In the genomic region with DNA sequence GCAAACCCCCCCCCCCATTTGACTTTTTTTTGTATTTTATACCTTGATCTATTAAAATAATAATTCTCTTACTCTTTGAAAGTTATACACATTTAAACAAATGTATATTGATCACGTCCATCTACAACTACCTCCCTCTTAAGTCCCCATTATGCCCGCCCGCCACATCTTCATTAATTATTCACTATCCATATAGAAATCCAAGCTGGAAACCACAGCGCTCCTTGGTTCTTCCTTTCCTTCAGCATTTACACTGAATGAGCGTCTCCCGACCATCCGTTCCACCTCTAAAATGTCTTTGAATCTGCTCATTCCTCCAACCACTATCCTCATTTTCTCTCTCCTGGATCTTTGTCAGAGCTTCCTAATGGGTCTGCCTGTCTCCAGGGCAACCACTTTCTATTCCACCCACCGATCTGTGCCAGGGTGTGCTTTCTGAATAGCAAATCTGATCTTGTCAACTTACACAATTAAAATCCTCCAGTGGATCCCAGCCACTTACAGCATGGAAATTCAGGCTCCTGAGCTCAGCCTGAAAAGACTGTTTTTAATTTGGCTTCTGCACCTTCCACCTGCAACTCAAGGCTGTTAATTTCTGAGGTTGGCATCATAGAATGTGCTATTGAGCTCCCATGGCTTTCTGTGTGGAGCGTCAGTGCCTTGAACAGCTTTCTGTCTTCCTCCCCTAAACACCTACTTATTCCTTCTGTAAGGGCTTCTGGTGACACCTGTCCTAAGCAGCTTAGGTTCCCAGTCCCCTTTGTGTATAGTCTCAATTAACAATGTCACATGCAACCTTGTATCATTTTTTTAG, we compare ENCODE assay signal across 11 mouse cellular contexts.
DNase-seq lines count a peak whose midpoint lies in the region; ATAC-seq and TF ChIP-seq lines count a peak whose summit lies in the region.
"Had no signal": no experiment of that assay in that cellular context is flagged by ENCODE, and none has a peak within 500 bp of the region (broad histone marks: within the 10 kb centered on the region; RNA-seq: fewer than 3 reads in every experiment).

No protein-coding gene starts in this region.

- DNase-seq in brain, embryonic 14.5 days (ENCODE audit: low read depth) = peak; percentile 95
- peak; percentile 64 for DNase-seq in layer of hippocampus, adult 9-10 months (ENCODE audit: low spot score)
- no peak for DNase-seq in lung, postnatal 10 days
- no peak for DNase-seq in lung, postnatal 4 days
- no peak for DNase-seq in adrenal gland, adult 8-10 months
- DNase-seq: kidney, postnatal 4 days had no signal

- peak overlapping the region; percentile 36 for H3K4me2 ChIP-seq in forebrain, embryonic 16.5 days (ENCODE audit: low read length)
- peak overlapping the region; percentile 29 for H3K4me2 ChIP-seq in midbrain, embryonic 15.5 days
- H3K4me2 ChIP-seq: heart, embryonic 12.5 days had no signal

- H3K4me3 ChIP-seq in forebrain, embryonic 16.5 days (replicated peaks; ENCODE audit: low read length) = peak overlapping the region; percentile 1; the same call in 1 of the 2 replicates
- H3K4me3 ChIP-seq in midbrain, embryonic 15.5 days = no peak overlapping the region
- H3K4me3 ChIP-seq: heart, embryonic 12.5 days had no signal

- 11% methylated on average over 9 of the region's 9 CpGs for WGBS in forebrain, embryonic 16.5 days
- 14% methylated on average over 9 of the region's 9 CpGs for WGBS in midbrain, embryonic 15.5 days

- peak; percentile 95 for ATAC-seq in forebrain, embryonic 16.5 days
- peak; percentile 92 for ATAC-seq in midbrain, embryonic 15.5 days (replicated peaks)
- ATAC-seq in granulocyte monocyte progenitor cell, adult 5-6 weeks (replicated peaks; ENCODE audit: poor library complexity, severe bottlenecking) = no peak

- TF ChIP-seq CTCF in brain, embryonic 14.5 days (IDR thresholded peaks at IDR 0.05; ENCODE audit: borderline replicate concordance, extremely low read depth, insufficient read depth, insufficient read length) = no peak

- peak overlapping the region; percentile 88 for H3K27ac ChIP-seq in forebrain, embryonic 16.5 days (ENCODE audit: low read length)
- H3K27ac ChIP-seq in midbrain, embryonic 15.5 days = peak overlapping the region; percentile 82
- H3K27ac ChIP-seq: macrophage had no signal

- no peaks in the 10 kb centered on the region for H3K9me3 ChIP-seq in forebrain, embryonic 16.5 days (ENCODE audit: control insufficient read depth, low read length)
- no peaks in the 10 kb centered on the region for H3K9me3 ChIP-seq in midbrain, embryonic 15.5 days
- H3K9me3 ChIP-seq: heart, embryonic 12.5 days had no signal

- no peak for TF ChIP-seq POLR2A in brain, embryonic 14.5 days (IDR thresholded peaks at IDR 0.05; ENCODE audit: borderline replicate concordance, extremely low read depth, insufficient read depth, insufficient read length, poor library complexity, severe bottlenecking)

- H3K36me3 ChIP-seq in forebrain, embryonic 16.5 days (ENCODE audit: control insufficient read depth, insufficient read depth) = no peaks in the 10 kb centered on the region
- no peaks in the 10 kb centered on the region for H3K36me3 ChIP-seq in midbrain, embryonic 15.5 days (replicated peaks)
- H3K36me3 ChIP-seq: heart, embryonic 12.5 days had no signal

- no peak overlapping the region for H3K9ac ChIP-seq in forebrain, embryonic 16.5 days (replicated peaks; ENCODE audit: low read depth, low read length)
- no peak overlapping the region for H3K9ac ChIP-seq in midbrain, embryonic 15.5 days
- H3K9ac ChIP-seq: heart, embryonic 12.5 days had no signal

- peaks cover 18% of the 10 kb centered on the region for H3K4me1 ChIP-seq in forebrain, embryonic 16.5 days (replicated peaks; ENCODE audit: control insufficient read depth, insufficient read depth, low read length)
- peaks cover 22% of the 10 kb centered on the region for H3K4me1 ChIP-seq in midbrain, embryonic 15.5 days
- H3K4me1 ChIP-seq: heart, embryonic 12.5 days had no signal

- H3K27me3 ChIP-seq in forebrain, embryonic 16.5 days (replicated peaks; ENCODE audit: control insufficient read depth, insufficient read depth, low read length) = no peaks in the 10 kb centered on the region
- H3K27me3 ChIP-seq in midbrain, embryonic 15.5 days (replicated peaks) = no peaks in the 10 kb centered on the region
- H3K27me3 ChIP-seq: heart, embryonic 12.5 days had no signal

Comparison
In these comparisons a context has a peak if more than half of its experiments do, and no peak if none do; other contexts are left out.
1. DNase-seq: peak in brain, embryonic 14.5 days (single experiment) and layer of hippocampus, adult 9-10 months (single experiment); none in lung, postnatal 10 days (single experiment), lung, postnatal 4 days (0 of 2) and adrenal gland, adult 8-10 months (single experiment).